Mouse (Mus musculus) small intestine, adult 2 months (tissue): ENCODE measurements around the gene Prkaa2. TPM values are rescaled to one million over a fixed set of nuclear protein-coding genes. Genes with fewer than 3 reads are reported as not detected.

ENCODE experiments used
- H3K27ac ChIP-seq: fragments of 200-500 bp; 2 replicates; pipeline ENCODE4 v1.5.1; 2012; ENCODE audit warnings: low read depth, low read length, control low read depth, inconsistent platforms; ENCODE audit not compliant: insufficient read depth
- H3K27me3 ChIP-seq: fragments of 200-500 bp; 2 replicates; pipeline ENCODE4 v1.6.1; 2012; ENCODE audit warnings: mild to moderate bottlenecking, moderate library complexity, low read length, inconsistent platforms; ENCODE audit not compliant: control insufficient read depth, insufficient read depth
- H3K36me3 ChIP-seq: fragments of 200-500 bp; 2 replicates; pipeline ENCODE4 v1.6.1; 2012; ENCODE audit warnings: mild to moderate bottlenecking, low read length, control low read depth, inconsistent platforms; ENCODE audit not compliant: control insufficient read depth, insufficient read depth
- H3K4me1 ChIP-seq: fragments of 200-500 bp; 2 replicates; pipeline ENCODE4 v1.6.1; 2012; ENCODE audit warnings: low read length, inconsistent platforms, mixed read lengths; ENCODE audit not compliant: control insufficient read depth, insufficient read depth, insufficient read length
- H3K4me3 ChIP-seq: fragments of 200-500 bp; 2 replicates; pipeline ENCODE4 v1.5.1; 2012; ENCODE audit warnings: low read depth, mild to moderate bottlenecking, control low read depth, inconsistent platforms, low read length, moderate library complexity
- CTCF ChIP-seq: fragments of 200-500 bp; IDR thresholded peaks from 2 replicates; pipeline ENCODE4 v1.5.1; 2012; ENCODE audit warnings: low read depth, mild to moderate bottlenecking, control low read depth, inconsistent platforms, low read length, moderate library complexity, mixed read lengths; ENCODE audit not compliant: insufficient replicate concordance, insufficient read length; ENCODE audit errors: extremely low read depth
- POLR2A ChIP-seq: fragments of 200-500 bp; IDR thresholded peaks from 2 replicates; pipeline ENCODE4 v1.6.1; 2012; ENCODE audit warnings: low read depth, mild to moderate bottlenecking, control low read depth, inconsistent platforms, low read length, moderate library complexity
- WGBS: fragments of 180-500 bp; shearing (Covaris S2); methylation state at CpG from one replicate; pipeline ENCODE4 v1.1.7; 2018; 5-methylcytosine and 5-hydroxymethylcytosine counted together
- polyA plus RNA-seq: library from polyadenylated mRNA; depleted of rRNA; stranded (reverse); fragments of >200 nt; gene quantifications from 2 replicates; pipeline ENCODE4 v1.2.3, GENCODE M21; 2012

Prkaa2 gene
- polyA plus RNA-seq, 1 experiment = 1.2 TPM

DNA sequence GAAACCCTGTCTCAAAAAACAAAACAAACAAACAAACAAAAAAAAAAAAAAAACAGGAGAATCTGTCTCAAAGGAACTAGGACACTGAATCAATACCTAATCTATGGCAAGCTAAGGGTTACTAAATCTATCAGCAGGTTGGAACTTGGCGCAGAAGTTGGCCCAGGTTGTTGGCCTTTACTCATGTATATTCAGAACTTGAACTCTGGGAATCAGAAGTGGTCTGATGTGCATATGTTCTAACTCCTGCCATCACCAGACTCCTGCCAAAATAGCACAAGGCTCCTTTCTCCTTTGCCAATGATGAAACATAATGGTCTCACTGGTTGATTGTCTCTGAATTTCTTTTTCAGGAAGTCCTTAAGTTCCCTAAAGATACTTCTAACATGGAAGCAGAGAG lies 15.7 kb downstream of the Prkaa2 start:
- Histone ChIP-seq H3K27ac (no peak overlapping the region), H3K4me3 (no peak overlapping the region), H3K27me3 (no peaks in the 10 kb centered on the region), H3K4me1 (peaks cover 10% of the 10 kb centered on the region; the same call in 1 of the 2 replicates), H3K36me3 (peaks cover 2% of the 10 kb centered on the region; the same call in 1 of the 2 replicates)
- WGBS = 83% methylated on average over 1 of the region's 1 CpGs
- TF ChIP-seq CTCF (no peak), POLR2A (no peak)

DNA sequence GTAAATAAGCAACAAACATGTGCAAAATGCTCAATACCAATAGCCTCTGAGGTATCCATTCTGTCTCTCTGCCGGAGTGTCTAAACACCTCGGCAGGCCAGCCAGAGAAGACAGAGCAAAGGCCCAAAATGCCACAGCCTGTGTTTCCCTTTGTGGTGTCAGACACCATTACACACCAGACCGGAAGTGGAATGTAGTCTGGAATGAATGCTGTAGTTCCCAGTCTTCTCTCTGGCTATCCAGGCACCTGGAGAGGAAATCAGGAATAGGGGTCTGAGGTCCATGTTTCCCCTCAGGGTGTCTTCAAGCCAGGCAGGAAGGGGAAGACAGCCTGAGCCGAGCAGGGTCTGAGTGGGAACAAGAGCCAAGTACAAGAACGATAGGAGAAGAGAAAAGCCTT lies 19.3 kb downstream of the Prkaa2 start:
- 82% methylated on average over 5 of the region's 5 CpGs for WGBS
- Histone ChIP-seq H3K4me3 (no peak overlapping the region), H3K4me1 (peaks cover 4% of the 10 kb centered on the region; the same call in 1 of the 2 replicates), H3K27ac (no peak overlapping the region), H3K36me3 (peaks cover 2% of the 10 kb centered on the region; the same call in 1 of the 2 replicates), H3K27me3 (no peaks in the 10 kb centered on the region)
- TF ChIP-seq POLR2A (no peak), CTCF (no peak)

DNA sequence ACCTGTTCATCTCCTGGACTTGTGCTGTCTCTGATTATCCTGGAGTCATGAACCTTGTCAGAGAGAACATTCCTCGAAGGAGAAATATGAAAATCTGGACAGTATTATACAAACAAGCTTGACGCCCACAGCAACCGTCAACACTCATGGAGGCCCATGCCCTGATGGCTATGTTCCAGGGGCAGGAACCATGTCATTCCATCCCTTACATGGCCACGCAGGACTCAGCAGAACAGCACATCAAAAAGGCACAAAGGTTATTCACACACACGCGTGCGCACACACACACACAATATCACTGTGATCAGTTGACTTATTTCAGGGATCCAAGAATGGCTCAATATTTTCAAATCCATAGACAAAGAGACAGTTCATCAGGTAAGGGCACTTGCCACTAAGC lies 20.3 kb downstream of the Prkaa2 start:
- Histone ChIP-seq H3K4me1 (no peaks in the 10 kb centered on the region), H3K27me3 (no peaks in the 10 kb centered on the region), H3K36me3 (peaks cover 2% of the 10 kb centered on the region; the same call in 1 of the 2 replicates), H3K4me3 (no peak overlapping the region), H3K27ac (no peak overlapping the region)
- TF ChIP-seq CTCF (no peak), POLR2A (no peak)
- 91% methylated on average over 7 of the region's 7 CpGs for WGBS

DNA sequence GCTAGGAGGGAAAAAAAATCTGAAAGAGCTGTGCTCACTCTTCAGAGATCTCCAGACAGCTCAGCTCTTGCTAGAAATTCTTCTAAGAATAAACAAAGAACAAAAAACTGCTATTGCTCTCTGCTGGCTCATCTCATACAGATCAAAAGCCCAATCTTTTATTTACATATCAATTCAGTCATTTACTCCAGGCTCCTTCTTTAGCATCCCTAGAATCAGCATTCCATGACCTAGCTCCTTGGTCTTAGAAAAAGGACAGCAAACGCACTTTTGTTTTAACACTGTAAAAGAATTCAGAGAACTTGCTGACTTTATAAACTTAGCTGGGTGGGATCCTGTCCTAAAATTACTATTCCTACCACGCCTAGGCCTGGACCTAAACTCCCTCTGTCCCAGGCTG lies 21.0 kb downstream of the Prkaa2 start:
- H3K36me3 ChIP-seq = peaks cover 2% of the 10 kb centered on the region; the same call in 1 of the 2 replicates
- H3K27ac ChIP-seq = no peak overlapping the region
- H3K4me1 ChIP-seq = no peaks in the 10 kb centered on the region
- no peaks in the 10 kb centered on the region for H3K27me3 ChIP-seq
- TF ChIP-seq POLR2A = no peak
- no peak for TF ChIP-seq CTCF
- 83% methylated on average over 2 of the region's 2 CpGs for WGBS
- H3K4me3 ChIP-seq = no peak overlapping the region

DNA sequence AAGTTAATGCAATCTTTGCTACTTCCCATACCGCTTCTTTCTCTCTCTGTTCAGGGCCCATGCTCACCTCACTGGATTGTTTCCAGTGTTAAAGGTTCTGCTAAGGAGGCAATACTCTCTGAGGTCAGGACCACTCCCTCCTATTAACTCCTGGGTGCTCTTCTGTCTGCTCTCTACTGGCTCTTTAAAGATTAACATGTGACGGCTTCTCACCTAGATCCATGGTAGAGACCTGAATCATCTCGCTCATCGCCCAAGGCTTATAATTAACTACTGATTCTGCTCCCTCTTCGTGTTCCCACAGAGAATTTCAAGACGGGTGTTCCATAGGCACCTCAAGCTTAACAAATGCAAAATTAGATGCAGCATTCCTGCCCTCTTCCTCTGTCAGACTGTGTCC lies 33.5 kb downstream of the Prkaa2 start:
- Histone ChIP-seq H3K27me3 (no peaks in the 10 kb centered on the region), H3K4me1 (peaks cover 4% of the 10 kb centered on the region; the same call in 1 of the 2 replicates), H3K4me3 (no peak overlapping the region), H3K36me3 (no peaks in the 10 kb centered on the region), H3K27ac (no peak overlapping the region)
- TF ChIP-seq POLR2A = no peak
- TF ChIP-seq CTCF = no peak
- WGBS = 82% methylated on average over 6 of the region's 6 CpGs

DNA sequence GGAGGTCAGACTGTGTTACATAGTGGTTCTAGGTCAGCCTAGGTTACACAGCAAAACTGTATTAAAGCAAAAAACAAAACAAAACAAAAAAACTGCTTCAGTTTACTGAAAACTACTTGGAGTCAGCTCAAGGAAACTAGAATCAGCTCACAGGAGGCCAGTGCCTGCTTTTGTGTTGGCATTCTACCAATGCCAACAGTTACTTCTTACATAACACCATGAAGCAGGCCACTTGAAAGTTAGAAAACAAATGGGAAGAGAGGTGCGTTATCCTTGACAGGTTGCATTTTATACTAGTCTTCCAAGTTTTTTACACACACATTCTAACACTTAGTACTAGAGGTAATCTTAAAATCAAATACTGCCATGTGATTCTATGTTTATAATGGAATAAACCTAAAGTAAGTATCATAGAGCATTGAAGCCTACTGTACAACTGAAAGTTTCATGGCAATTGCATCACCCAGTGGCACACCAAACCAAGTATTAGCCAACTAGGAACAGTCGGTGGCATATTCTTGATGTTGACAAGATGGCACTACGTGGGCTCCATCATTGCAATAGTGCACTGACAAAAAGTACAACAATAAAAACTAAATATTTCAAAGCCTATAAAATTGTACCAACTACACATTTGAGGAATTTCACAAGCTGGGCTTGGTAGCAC lies 37.8 kb downstream of the Prkaa2 start:
- Histone ChIP-seq H3K27ac (peak overlapping the region; percentile 56; the same call in 1 of the 2 replicates), H3K4me3 (no peak overlapping the region), H3K27me3 (no peaks in the 10 kb centered on the region), H3K4me1 (peaks cover 2% of the 10 kb centered on the region; the same call in 1 of the 2 replicates), H3K36me3 (no peaks in the 10 kb centered on the region)
- TF ChIP-seq CTCF (no peak), POLR2A (no peak)
- 70% methylated on average over 3 of the region's 3 CpGs for WGBS

DNA sequence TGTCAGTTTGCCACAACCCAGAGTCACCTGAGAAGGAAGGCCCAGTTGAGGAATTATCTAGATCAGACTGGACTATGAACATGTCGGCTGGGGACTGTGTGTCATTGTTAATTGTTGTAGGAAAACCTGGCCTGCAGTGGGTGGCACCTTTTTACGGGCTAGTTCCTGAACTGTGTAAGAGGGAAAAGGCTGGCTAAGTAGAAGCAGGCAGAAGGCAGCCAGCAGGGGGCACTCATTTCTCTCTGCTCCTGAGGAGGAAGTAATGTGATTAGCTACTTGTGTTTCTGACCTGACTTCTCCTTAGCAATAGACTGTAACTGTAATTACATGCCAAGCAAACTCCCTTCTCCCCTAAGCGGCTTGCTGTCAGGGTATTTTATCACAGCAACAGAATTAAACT lies 38.7 kb downstream of the Prkaa2 start:
- Histone ChIP-seq H3K36me3 (no peaks in the 10 kb centered on the region), H3K4me3 (no peak overlapping the region), H3K4me1 (peaks cover 2% of the 10 kb centered on the region; the same call in 1 of the 2 replicates), H3K27ac (peak overlapping the region; percentile 56; the same call in 1 of the 2 replicates), H3K27me3 (no peaks in the 10 kb centered on the region)
- TF ChIP-seq CTCF = peak; percentile 84; the same call in 1 of the 2 replicates
- TF ChIP-seq POLR2A = no peak
- 12% methylated on average over 3 of the region's 3 CpGs for WGBS

DNA sequence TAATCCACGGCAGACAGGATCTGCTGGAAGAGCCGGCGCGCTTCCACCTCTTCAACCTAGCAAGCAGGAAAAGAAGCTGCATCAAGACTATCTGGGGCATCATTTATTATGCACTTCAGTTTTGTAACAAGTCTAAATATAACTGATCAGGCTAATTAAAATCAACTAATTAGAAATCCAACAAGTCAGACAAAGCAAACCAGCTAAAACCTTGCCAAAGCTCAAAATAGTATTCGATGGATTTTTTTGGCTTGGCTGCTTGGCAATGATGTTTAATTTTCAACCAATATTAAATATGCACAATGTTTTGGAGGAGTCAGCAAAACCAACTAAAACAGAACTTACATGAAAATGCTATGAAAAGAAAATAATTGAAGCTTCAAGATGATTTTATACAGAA lies 58.4 kb downstream of the Prkaa2 start:
- 96% methylated on average over 5 of the region's 5 CpGs for WGBS
- TF ChIP-seq CTCF = no peak
- TF ChIP-seq POLR2A = no peak
- no peaks in the 10 kb centered on the region for H3K4me1 ChIP-seq
- no peak overlapping the region for H3K27ac ChIP-seq
- H3K36me3 ChIP-seq = peaks cover 6% of the 10 kb centered on the region
- no peaks in the 10 kb centered on the region for H3K27me3 ChIP-seq
- no peak overlapping the region for H3K4me3 ChIP-seq
